25 mouse cellular contexts compared by ENCODE assay signal in genomic region chr11:100594608-100595007, GRCm38 (mm10). TPM values are rescaled to one million over a fixed set of nuclear protein-coding genes. Genes with fewer than 3 reads are reported as not detected.
DNase-seq lines count a peak whose midpoint lies in the region; ATAC-seq and TF ChIP-seq lines count a peak whose summit lies in the region.
"Had no signal": no experiment of that assay in that cellular context is flagged by ENCODE, and none has a peak within 500 bp of the region (broad histone marks: within the 10 kb centered on the region; RNA-seq: fewer than 3 reads in every experiment).

No protein-coding gene starts in this region.

- no peak overlapping the region for H3K9ac ChIP-seq in heart, embryonic 16.5 days (ENCODE audit: low read length)
- H3K9ac ChIP-seq in CH12.LX (ENCODE audit: insufficient read depth, low read depth): no peak overlapping the region
- H3K9ac ChIP-seq in kidney, embryonic 15.5 days: no peak overlapping the region
- H3K9ac ChIP-seq: embryonic facial prominence, embryonic 12.5 days; embryonic facial prominence, embryonic 15.5 days; forebrain, postnatal 0 days; hindbrain, embryonic 12.5 days; hindbrain, embryonic 15.5 days had no signal

- ATAC-seq in heart, embryonic 16.5 days (replicated peaks; ENCODE audit: extremely low read depth, insufficient read depth, low FRiP score): no peak
- no peak for ATAC-seq in kidney, embryonic 15.5 days (replicated peaks; ENCODE audit: low FRiP score)
- ATAC-seq: activated CD4-positive, CD25-positive, alpha-beta regulatory T cell, adult 4 months; CD4-positive, CD25-positive, alpha-beta regulatory T cell, adult 4 months; forebrain, embryonic 14.5 days; forebrain, postnatal 0 days had no signal

- no peaks in the 10 kb centered on the region for H3K27me3 ChIP-seq in heart, embryonic 16.5 days (ENCODE audit: control insufficient read depth, insufficient read depth, low read length)
- no peaks in the 10 kb centered on the region for H3K27me3 ChIP-seq in CH12.LX (replicated peaks)
- no peaks in the 10 kb centered on the region for H3K27me3 ChIP-seq in kidney, embryonic 15.5 days
- H3K27me3 ChIP-seq: embryonic facial prominence, embryonic 12.5 days; embryonic facial prominence, embryonic 15.5 days; hindbrain, embryonic 12.5 days; hindbrain, embryonic 15.5 days had no signal

- H3K36me3 ChIP-seq in heart, embryonic 16.5 days (ENCODE audit: control insufficient read depth, insufficient read depth): peaks cover 69% of the 10 kb centered on the region
- H3K36me3 ChIP-seq in CH12.LX (replicated peaks in 1 of 2; ENCODE audit: control insufficient read depth in 1 of 2, insufficient read depth in 1 of 2, low read length in 1 of 2): peaks cover 85 to 95% of the 10 kb centered on the region in 2 experiments
- peaks cover 99% of the 10 kb centered on the region for H3K36me3 ChIP-seq in kidney, embryonic 15.5 days

- H3K4me3 ChIP-seq in heart, embryonic 16.5 days (ENCODE audit: low read length): no peak overlapping the region
- no peak overlapping the region for H3K4me3 ChIP-seq in left cerebral cortex, adult 2 months
- H3K4me3 ChIP-seq in CH12.LX (replicated peaks in 1 of 3; ENCODE audit: low read depth in 2 of 3, low read length in 2 of 3, poor library complexity in 1 of 3): no peak overlapping the region
- no peak overlapping the region for H3K4me3 ChIP-seq in kidney, embryonic 15.5 days (replicated peaks)
- H3K4me3 ChIP-seq: embryonic facial prominence, embryonic 12.5 days; embryonic facial prominence, embryonic 15.5 days; hindbrain, embryonic 12.5 days; hindbrain, embryonic 15.5 days had no signal

- TF ChIP-seq CTCF in left cerebral cortex, adult 2 months (IDR thresholded peaks at IDR 0.05): no peak
- TF ChIP-seq CTCF in CH12.LX (conservative IDR thresholded peaks at IDR 0.05 in 1 of 2, IDR thresholded peaks at IDR 0.05 in 1 of 2; ENCODE audit: low read depth in 2 of 2, low read length in 2 of 2): no peak

- 0 out of 2 replicates have a peak overlapping the region, but pooled peaks have one; percentile 10 for H3K27ac ChIP-seq in heart, embryonic 16.5 days (ENCODE audit: low read length)
- H3K27ac ChIP-seq in left cerebral cortex, adult 2 months: peak overlapping the region; percentile 44; the same call in 1 of the 2 replicates
- H3K27ac ChIP-seq in CH12.LX (ENCODE audit: insufficient read depth, low read depth): peak overlapping the region; percentile 12; the same call in 1 of the 2 replicates
- H3K27ac ChIP-seq in kidney, embryonic 15.5 days: no peak overlapping the region
- H3K27ac ChIP-seq: embryonic facial prominence, embryonic 12.5 days; embryonic facial prominence, embryonic 15.5 days; hindbrain, embryonic 12.5 days; hindbrain, embryonic 15.5 days had no signal

- TF ChIP-seq POLR2A in CH12.LX (IDR thresholded peaks at IDR 0.05; ENCODE audit: low read depth, low read length): no peak

- in situ Hi-C loops in CH12.LX (cut with MboI; ENCODE audit: low pct_ligation_motif_present, low pct_unique_long_range_greater_than_20kb, low sequenced_read_pairs): no loop called here

- WGBS in heart, embryonic 16.5 days: 83% methylated on average over 7 of the region's 7 CpGs
- WGBS in kidney, embryonic 15.5 days: 80% methylated on average over 7 of the region's 7 CpGs

- H3K79me2 ChIP-seq in CH12.LX (replicated peaks; ENCODE audit: control insufficient read depth, extremely low read depth, insufficient read depth, poor library complexity, severe bottlenecking): peaks cover 32% of the 10 kb centered on the region

- no peak for TF ChIP-seq RAD21 in CH12.LX (IDR thresholded peaks at IDR 0.05; ENCODE audit: low read depth, low read length)

- intact Hi-C loops in heart, postnatal 25 days (cut with DNase I): no loop called here
- intact Hi-C loops in left cerebral cortex, adult 2 months (cut with DNase I): no loop called here
- intact Hi-C loops in left cerebral cortex, postnatal 36 days (cut with DNase I): no loop called here

- DNase-seq in heart, postnatal 25 days (ENCODE audit: low spot score): no peak
- DNase-seq in left cerebral cortex, adult 2 months (ENCODE audit: extremely low spot score in 1 of 2, low spot score in 2 of 2): no peak
- DNase-seq in left cerebral cortex, postnatal 36 days (ENCODE audit: low spot score in 2 of 2): no peak
- DNase-seq in CH12.LX (ENCODE audit: extremely low read depth): no peak
- peak; percentile 69 for DNase-seq in brain, adult 2 months (ENCODE audit: low read depth, low spot score)
- DNase-seq: adrenal gland, adult 8-10 months; adrenal gland, postnatal 25 days; cerebellum, adult 2 months; cerebellum, adult 9-11 months; cerebellum, postnatal 25 days; forebrain, postnatal 0 days; gastrocnemius, postnatal 10 days; gastrocnemius, postnatal 36 days; heart, postnatal 10 days had no signal

- H3K4me1 ChIP-seq in heart, embryonic 16.5 days (ENCODE audit: control insufficient read depth, insufficient read depth, low read length): peaks cover 5% of the 10 kb centered on the region
- peaks cover 29 to 41% of the 10 kb centered on the region in 2 experiments for H3K4me1 ChIP-seq in CH12.LX (ENCODE audit: control insufficient read depth in 1 of 2, insufficient read depth in 2 of 2)
- no peaks in the 10 kb centered on the region for H3K4me1 ChIP-seq in kidney, embryonic 15.5 days
- H3K4me1 ChIP-seq: embryonic facial prominence, embryonic 12.5 days; embryonic facial prominence, embryonic 15.5 days; hindbrain, embryonic 12.5 days; hindbrain, embryonic 15.5 days had no signal

- no peak for TF ChIP-seq EP300 in CH12.LX (IDR thresholded peaks at IDR 0.05; ENCODE audit: low read length)

- H3K9me3 ChIP-seq in heart, embryonic 16.5 days (replicated peaks; ENCODE audit: control insufficient read depth, low read length): no peaks in the 10 kb centered on the region
- no peaks in the 10 kb centered on the region for H3K9me3 ChIP-seq in CH12.LX (replicated peaks; ENCODE audit: low read length)
- H3K9me3 ChIP-seq in kidney, embryonic 15.5 days (replicated peaks): no peaks in the 10 kb centered on the region
- H3K9me3 ChIP-seq: embryonic facial prominence, embryonic 12.5 days; embryonic facial prominence, embryonic 15.5 days; hindbrain, embryonic 12.5 days; hindbrain, embryonic 15.5 days had no signal

- dilution Hi-C loops in CH12.LX (cut with MboI; ENCODE audit: extremely low pct_ligation_motif_present, extremely low pct_unique_long_range_greater_than_20kb, low sequenced_read_pairs): no loop called here

- no peak overlapping the region for H3K4me2 ChIP-seq in heart, embryonic 16.5 days (ENCODE audit: low read depth, low read length)
- H3K4me2 ChIP-seq in CH12.LX (ENCODE audit: insufficient read depth, low read depth, poor library complexity, severe bottlenecking): no peak overlapping the region
- H3K4me2 ChIP-seq in kidney, embryonic 15.5 days: no peak overlapping the region
- H3K4me2 ChIP-seq: embryonic facial prominence, embryonic 12.5 days; embryonic facial prominence, embryonic 15.5 days; heart, embryonic 11.5 days; hindbrain, embryonic 12.5 days; hindbrain, embryonic 15.5 days had no signal

TF ChIP-seq in CH12.LX, 34 proteins besides CTCF, POLR2A, EP300 and RAD21:
- no peak for TF ChIP-seq HCFC1 (IDR thresholded peaks at IDR 0.05; ENCODE audit: low read depth, low read length)
- TF ChIP-seq MYC (IDR thresholded peaks at IDR 0.05; ENCODE audit: low read depth, low read length): no peak
- no peak for TF ChIP-seq TBP (conservative IDR thresholded peaks at IDR 0.05; ENCODE audit: low read depth, low read length)
- no peak for TF ChIP-seq GABPA (IDR thresholded peaks at IDR 0.05; ENCODE audit: insufficient replicate concordance, low read depth, low read length)
- TF ChIP-seq MXI1 (IDR thresholded peaks at IDR 0.05; ENCODE audit: low read depth, low read length): no peak

RNA-seq across cellular contexts. Expression of gene Cnp, which starts 19.9 kb away (rescaled TPM):
- polyA plus RNA-seq in heart, embryonic 16.5 days (2015; fragmentation: Nextera tagmentation; extraction: Ambion mirVana): 24.8 and 32.1 TPM in 2 replicates
- 1 to 10 TPM; 5.4 to 7.3 TPM for total RNA-seq in heart, postnatal 25 days (2021)
- total RNA-seq in left cerebral cortex, adult 2 months (2021): 100 to 1,000 TPM; 117 to 121 TPM
- 100 to 1,000 TPM; 167 to 298 TPM for total RNA-seq in left cerebral cortex, postnatal 36 days (2021)
- total RNA-seq in CH12.LX (2012; rRNA removed): 80.2 and 91.6 TPM in 2 replicates
- total RNA-seq in CH12.LX (2014; rRNA removed): 75.9 and 87.8 TPM in 2 replicates
- 77.7 and 81.2 TPM in 2 replicates for polyA plus RNA-seq in CH12.LX (2012; ENCODE audit: insufficient read length, low read depth)
- 25.3 and 29.6 TPM in 2 replicates for polyA plus RNA-seq in kidney, embryonic 15.5 days (2015; fragmentation: Nextera tagmentation; extraction: Ambion mirVana)

RNA-seq across cellular contexts. Expression of gene Nkiras2, which starts 24.4 kb away (rescaled TPM):
- polyA plus RNA-seq in heart, embryonic 16.5 days (2015; fragmentation: Nextera tagmentation; extraction: Ambion mirVana): 78.8 and 81.5 TPM in 2 replicates
- 10 to 100 TPM; 57.3 to 58.0 TPM for total RNA-seq in heart, postnatal 25 days (2021)
- total RNA-seq in left cerebral cortex, adult 2 months (2021): 10 to 100 TPM; 13.2 to 13.6 TPM
- total RNA-seq in left cerebral cortex, postnatal 36 days (2021): 10 to 100 TPM; 13.1 to 13.7 TPM
- total RNA-seq in CH12.LX (2012; rRNA removed) (59.9 and 70.0 TPM in 2 replicates), CH12.LX (2014; rRNA removed) (46.6 and 53.8 TPM in 2 replicates)
- polyA plus RNA-seq in CH12.LX (2012; ENCODE audit: insufficient read length, low read depth): 57.9 and 60.0 TPM in 2 replicates
- polyA plus RNA-seq in kidney, embryonic 15.5 days (2015; fragmentation: Nextera tagmentation; extraction: Ambion mirVana): 59.7 and 63.5 TPM in 2 replicates

RNA-seq across cellular contexts. Expression of gene Dnajc7, which starts 25.4 kb away (rescaled TPM):
- 219 and 228 TPM in 2 replicates for polyA plus RNA-seq in heart, embryonic 16.5 days (2015; fragmentation: Nextera tagmentation; extraction: Ambion mirVana)
- total RNA-seq in heart, postnatal 25 days (2021): 100 to 1,000 TPM; 121 to 124 TPM
- total RNA-seq in left cerebral cortex, adult 2 months (2021): 100 to 1,000 TPM; 248 to 263 TPM
- total RNA-seq in left cerebral cortex, postnatal 36 days (2021): 100 to 1,000 TPM; 215 to 247 TPM
- total RNA-seq in CH12.LX (2012; rRNA removed) (249 and 250 TPM in 2 replicates), CH12.LX (2014; rRNA removed) (123 and 141 TPM in 2 replicates)
- 455 and 516 TPM in 2 replicates for polyA plus RNA-seq in CH12.LX (2012; ENCODE audit: insufficient read length, low read depth)
- 238 and 241 TPM in 2 replicates for polyA plus RNA-seq in kidney, embryonic 15.5 days (2015; fragmentation: Nextera tagmentation; extraction: Ambion mirVana)

RNA-seq across cellular contexts. Expression of gene Ttc25, which starts 49.2 kb away (rescaled TPM):
- 0.85 and 0.94 TPM in 2 replicates for polyA plus RNA-seq in heart, embryonic 16.5 days (2015; fragmentation: Nextera tagmentation; extraction: Ambion mirVana)
- total RNA-seq in heart, postnatal 25 days (2021): under 1 TPM; 0.20 to 0.31 TPM
- total RNA-seq in left cerebral cortex, adult 2 months (2021): 1 to 10 TPM; 1.0 to 1.4 TPM
- under 1 TPM; 0.32 to 0.86 TPM for total RNA-seq in left cerebral cortex, postnatal 36 days (2021)
- total RNA-seq in CH12.LX (2012; rRNA removed) (1.3 and 1.8 TPM in 2 replicates), CH12.LX (2014; rRNA removed) (0.51 and 0.70 TPM in 2 replicates)
- polyA plus RNA-seq in CH12.LX (2012; ENCODE audit: insufficient read length, low read depth): 6.4 and 12.8 TPM in 2 replicates
- polyA plus RNA-seq in kidney, embryonic 15.5 days (2015; fragmentation: Nextera tagmentation; extraction: Ambion mirVana): 0.99 and 1.1 TPM in 2 replicates
- total RNA-seq: hematopoietic stem cell, adult 5-6 weeks had no signal

Comparison
In these comparisons a context has a peak if more than half of its experiments do, and no peak if none do; other contexts are left out.
1. RNA of gene Cnp, which starts 19.9 kb away (total RNA-seq): 167 to 298 TPM in left cerebral cortex, postnatal 36 days, 117 to 121 TPM in left cerebral cortex, adult 2 months and 75.9 to 91.6 TPM in CH12.LX; 5.4 to 7.3 TPM in heart, postnatal 25 days; every median in the first group is over 4 times any median in the second.